Mouse (Mus musculus): ENCODE results near the gene Prkce.

Prkce gene

GRCm38 (mm10) chr17:86302266-86302665, 134.7 kb downstream of the Prkce start:
- DNase-seq (ENCODE audit: low spot score): peak; percentile 12

- DNase-seq (ENCODE audit: low spot score): no peak
Measured at GRCm38 (mm10) chr17:86302861-86303331, 135.3 kb downstream of the Prkce start.

- DNase-seq (ENCODE audit: low spot score): no peak
Measured at GRCm38 (mm10) chr17:86303401-86304243, 136.0 kb downstream of the Prkce start.

- DNase-seq (ENCODE audit: low spot score): no peak
Measured at GRCm38 (mm10) chr17:86304923-86305630, 137.5 kb downstream of the Prkce start.

GRCm38 (mm10) chr17:86306161-86306560, 138.6 kb downstream of the Prkce start:
- no peak for DNase-seq (ENCODE audit: low spot score)

GRCm38 (mm10) chr17:86313413-86314139, 146.0 kb downstream of the Prkce start:
- no peak for DNase-seq (ENCODE audit: low spot score)

- no peak for DNase-seq (ENCODE audit: low spot score)
Measured at GRCm38 (mm10) chr17:86315874-86316273, 148.3 kb downstream of the Prkce start.

GRCm38 (mm10) chr17:86316771-86317170, 149.2 kb downstream of the Prkce start:
- no peak for DNase-seq (ENCODE audit: low spot score)

GRCm38 (mm10) chr17:86317197-86317596, 149.6 kb downstream of the Prkce start:
- no peak for DNase-seq (ENCODE audit: low spot score)

GRCm38 (mm10) chr17:86319967-86320602, 152.5 kb downstream of the Prkce start:
- no peak for DNase-seq (ENCODE audit: low spot score)

- DNase-seq (ENCODE audit: low spot score): no peak
Measured at GRCm38 (mm10) chr17:86322840-86323239, 155.3 kb downstream of the Prkce start.

- DNase-seq (ENCODE audit: low spot score): no peak
Measured at GRCm38 (mm10) chr17:86323310-86323709, 155.7 kb downstream of the Prkce start.

- DNase-seq (ENCODE audit: low spot score): no peak
Measured at GRCm38 (mm10) chr17:86323909-86324686, 156.5 kb downstream of the Prkce start.

GRCm38 (mm10) chr17:86324756-86325155, 157.2 kb downstream of the Prkce start:
- DNase-seq (ENCODE audit: low spot score): no peak

- DNase-seq (ENCODE audit: low spot score): no peak
Measured at GRCm38 (mm10) chr17:86325317-86325716, 157.7 kb downstream of the Prkce start.

- no peak for DNase-seq (ENCODE audit: low spot score)
Measured at GRCm38 (mm10) chr17:86327958-86328357, 160.4 kb downstream of the Prkce start.

GRCm38 (mm10) chr17:86329273-86330075, 161.9 kb downstream of the Prkce start:
- DNase-seq (ENCODE audit: low spot score): no peak

- no peak for DNase-seq (ENCODE audit: low spot score)
Measured at GRCm38 (mm10) chr17:86330076-86330955, 162.7 kb downstream of the Prkce start.

- no peak for DNase-seq (ENCODE audit: low spot score)
Measured at GRCm38 (mm10) chr17:86331835-86332234, 164.2 kb downstream of the Prkce start.
